Mouse (Mus musculus): ENCODE results near the gene Chit1. TPM values are rescaled to one million over a fixed set of nuclear protein-coding genes. Genes with fewer than 3 reads are reported as not detected.

Gene Chit1
- not detected in 2 replicates for polyA plus RNA-seq (2012; ENCODE audit: insufficient read depth, low replicate concordance)

GRCm38 (mm10) chr1:134110979-134111378, at the start of gene Chit1:
Chit1 (plus strand) TSS chr1:134111242.
- no peaks in the 10 kb centered on the region for H3K9me3 ChIP-seq
- TF ChIP-seq GATA1 (IDR thresholded peaks at IDR 0.05; ENCODE audit: borderline replicate concordance, low read length) (no peak), FLI1 (IDR thresholded peaks at IDR 0.05; ENCODE audit: low read length) (no peak)
- H3K4me3 ChIP-seq (replicated peaks): peak within 1 kb of the TSS; percentile 59
- H3K27me3 ChIP-seq (replicated peaks): peaks cover 46% of the 10 kb centered on the region
- no peaks in the 10 kb centered on the region for H3K36me3 ChIP-seq (replicated peaks; ENCODE audit: low read length)
- peaks cover 16% of the 10 kb centered on the region for H3K4me1 ChIP-seq

- peaks cover 19% of the 10 kb centered on the region for H3K27me3 ChIP-seq (replicated peaks)
Observed at GRCm38 (mm10) chr1:134061915-134062314, 49.1 kb upstream of the Chit1 start.

GRCm38 (mm10) chr1:134062411-134063085, 48.5 kb upstream of the Chit1 start:
- H3K27me3 ChIP-seq (replicated peaks): peaks cover 21% of the 10 kb centered on the region
- TF ChIP-seq GATA1 (IDR thresholded peaks at IDR 0.05; ENCODE audit: borderline replicate concordance, low read length) (no peak), FLI1 (IDR thresholded peaks at IDR 0.05; ENCODE audit: low read length) (no peak)
- H3K9me3 ChIP-seq: no peaks in the 10 kb centered on the region
- H3K36me3 ChIP-seq (replicated peaks; ENCODE audit: low read length): no peaks in the 10 kb centered on the region
- H3K4me3 ChIP-seq (replicated peaks): no peak overlapping the region
- H3K4me1 ChIP-seq: peaks cover 94% of the 10 kb centered on the region

More at GRCm38 (mm10) chr1:134061915-134062314, 49.1 kb upstream of the Chit1 start:
- no peaks in the 10 kb centered on the region for H3K9me3 ChIP-seq
- TF ChIP-seq GATA1 (IDR thresholded peaks at IDR 0.05; ENCODE audit: borderline replicate concordance, low read length) (no peak), FLI1 (IDR thresholded peaks at IDR 0.05; ENCODE audit: low read length) (no peak)
- H3K4me1 ChIP-seq: peaks cover 89% of the 10 kb centered on the region
- no peaks in the 10 kb centered on the region for H3K36me3 ChIP-seq (replicated peaks; ENCODE audit: low read length)
- H3K4me3 ChIP-seq (replicated peaks): no peak overlapping the region

- Histone ChIP-seq H3K27me3 (replicated peaks) (peaks cover 19% of the 10 kb centered on the region), H3K36me3 (replicated peaks; ENCODE audit: low read length) (no peaks in the 10 kb centered on the region), H3K4me3 (replicated peaks) (no peak overlapping the region), H3K9me3 (no peaks in the 10 kb centered on the region), H3K4me1 (peaks cover 96% of the 10 kb centered on the region)
- TF ChIP-seq GATA1 (IDR thresholded peaks at IDR 0.05; ENCODE audit: borderline replicate concordance, low read length): no peak
- no peak for TF ChIP-seq FLI1 (IDR thresholded peaks at IDR 0.05; ENCODE audit: low read length)
Observed at GRCm38 (mm10) chr1:134063086-134063772, 47.8 kb upstream of the Chit1 start.

- no peaks in the 10 kb centered on the region for H3K9me3 ChIP-seq
- peaks cover 18% of the 10 kb centered on the region for H3K27me3 ChIP-seq (replicated peaks)
- TF ChIP-seq GATA1 (IDR thresholded peaks at IDR 0.05; ENCODE audit: borderline replicate concordance, low read length) (no peak), FLI1 (IDR thresholded peaks at IDR 0.05; ENCODE audit: low read length) (no peak)
- H3K36me3 ChIP-seq (replicated peaks; ENCODE audit: low read length): no peaks in the 10 kb centered on the region
- H3K4me1 ChIP-seq: peaks cover 95% of the 10 kb centered on the region
- no peak overlapping the region for H3K4me3 ChIP-seq (replicated peaks)
Observed at GRCm38 (mm10) chr1:134063773-134064125, 47.3 kb upstream of the Chit1 start.

- no peaks in the 10 kb centered on the region for H3K36me3 ChIP-seq (replicated peaks; ENCODE audit: low read length)
- peaks cover 19% of the 10 kb centered on the region for H3K27me3 ChIP-seq (replicated peaks)
- TF ChIP-seq FLI1 (IDR thresholded peaks at IDR 0.05; ENCODE audit: low read length): no peak
- no peak for TF ChIP-seq GATA1 (IDR thresholded peaks at IDR 0.05; ENCODE audit: borderline replicate concordance, low read length)
- peaks cover 94% of the 10 kb centered on the region for H3K4me1 ChIP-seq
- H3K4me3 ChIP-seq (replicated peaks): no peak overlapping the region
- H3K9me3 ChIP-seq: no peaks in the 10 kb centered on the region
Observed at GRCm38 (mm10) chr1:134064296-134064831, 46.7 kb upstream of the Chit1 start.

GRCm38 (mm10) chr1:134065241-134065809, 45.7 kb upstream of the Chit1 start:
- Histone ChIP-seq H3K9me3 (no peaks in the 10 kb centered on the region), H3K4me3 (replicated peaks) (no peak overlapping the region), H3K4me1 (peaks cover 95% of the 10 kb centered on the region), H3K36me3 (replicated peaks; ENCODE audit: low read length) (no peaks in the 10 kb centered on the region), H3K27me3 (replicated peaks) (peaks cover 19% of the 10 kb centered on the region)
- TF ChIP-seq FLI1 (IDR thresholded peaks at IDR 0.05; ENCODE audit: low read length) (no peak), GATA1 (IDR thresholded peaks at IDR 0.05; ENCODE audit: borderline replicate concordance, low read length) (no peak)

- peaks cover 12% of the 10 kb centered on the region for H3K27me3 ChIP-seq (replicated peaks)
- peaks cover 95% of the 10 kb centered on the region for H3K4me1 ChIP-seq
Observed at GRCm38 (mm10) chr1:134066554-134066953, 44.5 kb upstream of the Chit1 start.

GRCm38 (mm10) chr1:134067143-134067619, 43.9 kb upstream of the Chit1 start:
- Histone ChIP-seq H3K9me3 (no peaks in the 10 kb centered on the region), H3K27me3 (replicated peaks) (peaks cover 9% of the 10 kb centered on the region), H3K4me1 (peaks cover 95% of the 10 kb centered on the region), H3K4me3 (replicated peaks) (peak overlapping the region; percentile 71), H3K36me3 (replicated peaks; ENCODE audit: low read length) (no peaks in the 10 kb centered on the region)
- no peak for TF ChIP-seq FLI1 (IDR thresholded peaks at IDR 0.05; ENCODE audit: low read length)
- no peak for TF ChIP-seq GATA1 (IDR thresholded peaks at IDR 0.05; ENCODE audit: borderline replicate concordance, low read length)

More at GRCm38 (mm10) chr1:134066554-134066953, 44.5 kb upstream of the Chit1 start:
- TF ChIP-seq GATA1 (IDR thresholded peaks at IDR 0.05; ENCODE audit: borderline replicate concordance, low read length): no peak
- H3K9me3 ChIP-seq: no peaks in the 10 kb centered on the region
- H3K4me3 ChIP-seq (replicated peaks): no peak overlapping the region
- no peaks in the 10 kb centered on the region for H3K36me3 ChIP-seq (replicated peaks; ENCODE audit: low read length)
